Comparison of ENCODE assay signal across 20 mouse cellular contexts in genomic region chr2:153859581-153859980, GRCm38 (mm10). TPM values are rescaled to one million over a fixed set of nuclear protein-coding genes. Genes with fewer than 3 reads are reported as not detected.
"Had no signal": no experiment of that assay in that cellular context is flagged by ENCODE, and none has a peak within 500 bp of the region (broad histone marks: within the 10 kb centered on the region; RNA-seq: fewer than 3 reads in every experiment).

No protein-coding gene starts in this region.

- H3K9me3 ChIP-seq: limb, embryonic 10.5 days; neural tube, embryonic 12.5 days had no signal

- H3K27me3 ChIP-seq: neural tube, embryonic 12.5 days had no signal

- H3K4me1 ChIP-seq: limb, embryonic 10.5 days; midbrain, embryonic 10.5 days; neural tube, embryonic 12.5 days had no signal

- H3K9ac ChIP-seq: lung, embryonic 14.5 days; neural tube, embryonic 12.5 days had no signal

- DNase-seq: layer of hippocampus, adult 9-11 months; lung, embryonic 14.5 days; lung, postnatal 10 days; lung, postnatal 4 days; midbrain, embryonic 14.5 days; retina, postnatal 1 day; right cerebral cortex, postnatal 4 days; spleen, adult 18-20 months; thymus, adult 18-20 months; thymus, postnatal 14 days had no signal

- H3K4me3 ChIP-seq: limb, embryonic 10.5 days; midbrain, embryonic 10.5 days; neural tube, embryonic 12.5 days had no signal

- H3K27ac ChIP-seq: limb, embryonic 10.5 days; midbrain, embryonic 10.5 days; neural tube, embryonic 12.5 days had no signal

- H3K36me3 ChIP-seq: limb, embryonic 10.5 days; midbrain, embryonic 10.5 days; neural tube, embryonic 12.5 days had no signal

- H3K4me2 ChIP-seq: liver, embryonic 11.5 days; lung, embryonic 14.5 days; neural tube, embryonic 12.5 days had no signal

RNA-seq across cellular contexts. Expression of gene Sun5, which starts 11.3 kb away (rescaled TPM):
- total RNA-seq: megakaryocyte, adult 5-6 weeks; neutrophil, adult 5-6 weeks had no signal
- polyA plus RNA-seq: kidney, embryonic 16.5 days; limb, embryonic 10.5 days; limb, embryonic 14.5 days; liver, embryonic 11.5 days; liver, embryonic 16.5 days; lung, embryonic 14.5 days; midbrain, embryonic 10.5 days; midbrain, embryonic 14.5 days; neural tube, embryonic 12.5 days; stomach, embryonic 14.5 days had no signal

RNA-seq across cellular contexts. Expression of gene Bpifb2, which starts 15.3 kb away (rescaled TPM):
- total RNA-seq: megakaryocyte, adult 5-6 weeks; neutrophil, adult 5-6 weeks had no signal
- polyA plus RNA-seq: kidney, embryonic 16.5 days; limb, embryonic 10.5 days; liver, embryonic 11.5 days; liver, embryonic 16.5 days; lung, embryonic 14.5 days; midbrain, embryonic 10.5 days; midbrain, embryonic 14.5 days; neural tube, embryonic 12.5 days; stomach, embryonic 14.5 days had no signal

RNA-seq across cellular contexts. Expression of gene Bpifb6, which starts 40.6 kb away (rescaled TPM):
- total RNA-seq: megakaryocyte, adult 5-6 weeks; neutrophil, adult 5-6 weeks had no signal
- polyA plus RNA-seq: kidney, embryonic 16.5 days; limb, embryonic 10.5 days; limb, embryonic 14.5 days; liver, embryonic 11.5 days; liver, embryonic 16.5 days; lung, embryonic 14.5 days; midbrain, embryonic 10.5 days; midbrain, embryonic 14.5 days; neural tube, embryonic 12.5 days; stomach, embryonic 14.5 days had no signal

RNA-seq across cellular contexts. Expression of gene Bpifb3, which starts 58.4 kb away (rescaled TPM):
- total RNA-seq: megakaryocyte, adult 5-6 weeks; neutrophil, adult 5-6 weeks had no signal
- polyA plus RNA-seq: kidney, embryonic 16.5 days; limb, embryonic 10.5 days; limb, embryonic 14.5 days; liver, embryonic 11.5 days; liver, embryonic 16.5 days; lung, embryonic 14.5 days; midbrain, embryonic 10.5 days; midbrain, embryonic 14.5 days; neural tube, embryonic 12.5 days; stomach, embryonic 14.5 days had no signal
